Mouse (Mus musculus): ENCODE results near the gene Rin2. TPM values are rescaled to one million over a fixed set of nuclear protein-coding genes. Genes with fewer than 3 reads are reported as not detected.

The Rin2 gene
- total and polyA plus RNA-seq, 2 experiments from 2014 or later, result 13.1 to 16.8 TPM

- H3K36me3 ChIP-seq (replicated peaks; ENCODE audit: control insufficient read depth, insufficient read depth, low read length), result peaks cover 25% of the 10 kb centered on the region
- no peak for DNase-seq (ENCODE audit: low spot score)
- 66% methylated on average over 9 of the region's 9 CpGs for WGBS
- H3K4me2 ChIP-seq (ENCODE audit: low read depth, low read length), result no peak overlapping the region
- ATAC-seq (ENCODE audit: insufficient read depth, low read depth), result no peak
- no peak overlapping the region for H3K9ac ChIP-seq (replicated peaks; ENCODE audit: low read depth, low read length)
- peaks cover 23% of the 10 kb centered on the region for H3K4me1 ChIP-seq (ENCODE audit: control insufficient read depth, insufficient read depth)
- no peak overlapping the region for H3K27ac ChIP-seq (ENCODE audit: low read depth)
- no peaks in the 10 kb centered on the region for H3K27me3 ChIP-seq (ENCODE audit: control insufficient read depth, insufficient read depth, low read length)
- H3K4me3 ChIP-seq (ENCODE audit: low read depth, low read length), result no peak overlapping the region
- no peak for TF ChIP-seq EP300 (IDR thresholded peaks at IDR 0.05; ENCODE audit: low read depth)
- TF ChIP-seq CTCF (IDR thresholded peaks at IDR 0.05; ENCODE audit: low read depth), result no peak
- H3K9me3 ChIP-seq (replicated peaks; ENCODE audit: control insufficient read depth, low read length), result no peaks in the 10 kb centered on the region
These were observed 180.8 kb downstream of the Rin2 start for GRCm38 (mm10) chr2:145855831-145856230.

DNA sequence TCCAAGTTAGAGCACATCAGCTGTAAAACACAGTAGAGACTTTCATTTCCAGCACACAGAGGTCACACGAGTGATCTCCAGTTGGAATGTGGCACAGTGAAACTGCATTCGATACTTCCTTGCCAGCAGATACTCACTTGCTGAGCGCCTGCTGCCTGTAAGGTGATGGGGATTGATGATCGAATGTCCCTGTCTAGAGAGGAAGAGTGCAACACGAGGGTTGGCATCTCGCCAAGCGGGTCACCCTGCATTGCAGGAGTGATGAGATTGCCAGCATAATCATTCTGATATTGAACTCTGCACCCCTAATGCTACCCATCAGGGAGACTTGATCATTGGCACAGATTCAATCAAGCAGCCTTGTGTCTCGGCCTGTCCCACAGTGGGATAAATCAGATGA is 182.8 kb downstream of the Rin2 start:
- no peak overlapping the region for H3K27ac ChIP-seq (ENCODE audit: low read depth)
- no peak for DNase-seq (ENCODE audit: low spot score)
- TF ChIP-seq EP300 (IDR thresholded peaks at IDR 0.05; ENCODE audit: low read depth) (no peak), CTCF (IDR thresholded peaks at IDR 0.05; ENCODE audit: low read depth) (no peak)
- H3K4me1 ChIP-seq (ENCODE audit: control insufficient read depth, insufficient read depth), result peaks cover 22% of the 10 kb centered on the region
- ATAC-seq (ENCODE audit: insufficient read depth, low read depth), result no peak
- H3K36me3 ChIP-seq (replicated peaks; ENCODE audit: control insufficient read depth, insufficient read depth, low read length), result 0 out of 2 replicates have a peak, but pooled peaks cover 8% of the 10 kb centered on the region
- WGBS, result 46% methylated on average over 8 of the region's 8 CpGs
- H3K4me3 ChIP-seq (ENCODE audit: low read depth, low read length), result no peak overlapping the region
- H3K4me2 ChIP-seq (ENCODE audit: low read depth, low read length), result no peak overlapping the region
- no peak overlapping the region for H3K9ac ChIP-seq (replicated peaks; ENCODE audit: low read depth, low read length)
- H3K9me3 ChIP-seq (replicated peaks; ENCODE audit: control insufficient read depth, low read length), result no peaks in the 10 kb centered on the region
- H3K27me3 ChIP-seq (ENCODE audit: control insufficient read depth, insufficient read depth, low read length), result no peaks in the 10 kb centered on the region

DNA sequence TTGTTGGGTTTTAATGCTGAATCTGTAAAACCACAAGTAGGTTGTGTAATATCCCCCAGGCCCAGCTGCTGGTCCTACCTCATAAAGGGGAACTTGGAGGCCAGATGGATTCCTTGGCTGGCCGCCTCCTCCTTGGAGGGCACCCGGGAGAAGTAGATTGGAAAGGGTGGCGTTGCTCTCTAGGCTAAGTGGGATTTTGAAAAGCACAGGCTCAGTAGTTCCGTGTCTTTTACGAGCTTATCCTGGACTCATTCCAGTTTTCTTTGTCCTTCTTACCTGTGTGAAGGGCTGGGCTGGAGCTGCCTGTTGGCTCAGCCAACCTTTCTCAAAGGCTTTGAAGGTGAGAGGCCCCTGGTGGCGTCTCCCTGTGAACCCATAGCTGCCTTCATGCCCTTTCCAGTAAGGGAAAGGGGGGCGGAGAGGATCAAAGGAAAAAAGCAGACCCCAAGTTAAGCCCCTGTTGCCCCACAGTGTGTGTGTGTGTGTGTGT is 184.5 kb downstream of the Rin2 start:
- Histone ChIP-seq H3K27ac (ENCODE audit: low read depth) (peak overlapping the region; percentile 95), H3K9ac (replicated peaks; ENCODE audit: low read depth, low read length) (peak overlapping the region; percentile 71; the same call in 1 of the 2 replicates), H3K27me3 (ENCODE audit: control insufficient read depth, insufficient read depth, low read length) (no peaks in the 10 kb centered on the region), H3K4me1 (ENCODE audit: control insufficient read depth, insufficient read depth) (peaks cover 27% of the 10 kb centered on the region), H3K4me2 (ENCODE audit: low read depth, low read length) (peak overlapping the region; percentile 85), H3K4me3 (ENCODE audit: low read depth, low read length) (peak overlapping the region; percentile 62), H3K36me3 (replicated peaks; ENCODE audit: control insufficient read depth, insufficient read depth, low read length) (0 out of 2 replicates have a peak, but pooled peaks cover 4% of the 10 kb centered on the region), H3K9me3 (replicated peaks; ENCODE audit: control insufficient read depth, low read length) (no peaks in the 10 kb centered on the region)
- 47% methylated on average over 7 of the region's 7 CpGs for WGBS
- TF ChIP-seq EP300 (IDR thresholded peaks at IDR 0.05; ENCODE audit: low read depth) (no peak), CTCF (IDR thresholded peaks at IDR 0.05; ENCODE audit: low read depth) (no peak)
- ATAC-seq (ENCODE audit: insufficient read depth, low read depth), result no peak
- DNase-seq (ENCODE audit: low spot score), result peak; percentile 37

DNA sequence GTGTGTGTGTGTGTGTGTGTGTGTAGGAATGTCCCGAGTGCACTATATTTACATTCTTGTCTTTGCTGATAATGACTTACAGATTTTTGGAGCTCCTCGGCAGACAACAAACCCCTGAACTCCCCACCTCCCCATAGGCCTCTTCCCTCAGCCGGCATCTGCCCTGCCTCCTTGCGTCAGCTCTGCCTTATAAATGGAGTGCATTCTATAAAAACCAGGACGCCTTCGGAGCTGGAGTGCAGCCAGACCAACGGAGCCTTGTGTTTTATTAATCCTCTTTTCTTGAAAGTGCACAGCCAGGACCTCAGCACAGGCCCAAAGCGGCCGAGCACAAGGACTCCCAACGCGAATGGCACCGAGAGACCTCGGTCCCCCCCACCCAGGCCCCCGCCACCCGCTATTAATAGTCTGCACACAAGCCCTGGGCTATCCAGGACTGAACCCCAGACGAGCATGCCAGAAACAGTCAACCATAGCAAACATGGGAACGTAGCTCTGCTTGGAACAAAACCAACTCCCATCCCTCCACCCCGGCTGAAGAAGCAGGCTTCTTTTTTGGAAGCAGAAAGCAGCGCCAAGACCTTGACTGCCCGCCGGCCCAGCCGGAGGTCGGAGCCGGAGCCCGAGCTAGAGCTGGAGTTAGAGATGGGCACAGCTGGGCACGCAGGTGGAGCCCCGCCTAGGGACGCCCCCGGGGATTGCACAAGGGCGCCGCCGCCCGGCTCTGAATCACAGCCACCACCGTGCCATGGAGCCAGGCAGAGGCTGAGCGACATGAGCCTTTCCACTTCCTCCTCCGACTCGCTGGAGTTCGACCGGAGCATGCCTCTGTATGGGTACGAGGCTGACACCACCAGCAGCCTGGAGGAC is 185.2 kb downstream of the Rin2 start:
- WGBS, result 9% methylated on average over 40 of the region's 40 CpGs
- Histone ChIP-seq H3K4me2 (ENCODE audit: low read depth, low read length) (peak overlapping the region; percentile 85), H3K4me3 (ENCODE audit: low read depth, low read length) (peak overlapping the region; percentile 62), H3K36me3 (replicated peaks; ENCODE audit: control insufficient read depth, insufficient read depth, low read length) (0 out of 2 replicates have a peak, but pooled peaks cover 4% of the 10 kb centered on the region), H3K27ac (ENCODE audit: low read depth) (peak overlapping the region; percentile 95), H3K27me3 (ENCODE audit: control insufficient read depth, insufficient read depth, low read length) (no peaks in the 10 kb centered on the region), H3K9ac (replicated peaks; ENCODE audit: low read depth, low read length) (peak overlapping the region; percentile 71), H3K4me1 (ENCODE audit: control insufficient read depth, insufficient read depth) (peaks cover 27% of the 10 kb centered on the region), H3K9me3 (replicated peaks; ENCODE audit: control insufficient read depth, low read length) (no peaks in the 10 kb centered on the region)
- DNase-seq (ENCODE audit: low spot score) (peak; percentile 74), ATAC-seq (ENCODE audit: insufficient read depth, low read depth) (peak; percentile 87)
- TF ChIP-seq CTCF (IDR thresholded peaks at IDR 0.05; ENCODE audit: low read depth), result peak; percentile 38
- 0 out of 2 replicates have a peak, but pooled peaks have one; percentile 26 for TF ChIP-seq EP300 (IDR thresholded peaks at IDR 0.05; ENCODE audit: low read depth)

DNA sequence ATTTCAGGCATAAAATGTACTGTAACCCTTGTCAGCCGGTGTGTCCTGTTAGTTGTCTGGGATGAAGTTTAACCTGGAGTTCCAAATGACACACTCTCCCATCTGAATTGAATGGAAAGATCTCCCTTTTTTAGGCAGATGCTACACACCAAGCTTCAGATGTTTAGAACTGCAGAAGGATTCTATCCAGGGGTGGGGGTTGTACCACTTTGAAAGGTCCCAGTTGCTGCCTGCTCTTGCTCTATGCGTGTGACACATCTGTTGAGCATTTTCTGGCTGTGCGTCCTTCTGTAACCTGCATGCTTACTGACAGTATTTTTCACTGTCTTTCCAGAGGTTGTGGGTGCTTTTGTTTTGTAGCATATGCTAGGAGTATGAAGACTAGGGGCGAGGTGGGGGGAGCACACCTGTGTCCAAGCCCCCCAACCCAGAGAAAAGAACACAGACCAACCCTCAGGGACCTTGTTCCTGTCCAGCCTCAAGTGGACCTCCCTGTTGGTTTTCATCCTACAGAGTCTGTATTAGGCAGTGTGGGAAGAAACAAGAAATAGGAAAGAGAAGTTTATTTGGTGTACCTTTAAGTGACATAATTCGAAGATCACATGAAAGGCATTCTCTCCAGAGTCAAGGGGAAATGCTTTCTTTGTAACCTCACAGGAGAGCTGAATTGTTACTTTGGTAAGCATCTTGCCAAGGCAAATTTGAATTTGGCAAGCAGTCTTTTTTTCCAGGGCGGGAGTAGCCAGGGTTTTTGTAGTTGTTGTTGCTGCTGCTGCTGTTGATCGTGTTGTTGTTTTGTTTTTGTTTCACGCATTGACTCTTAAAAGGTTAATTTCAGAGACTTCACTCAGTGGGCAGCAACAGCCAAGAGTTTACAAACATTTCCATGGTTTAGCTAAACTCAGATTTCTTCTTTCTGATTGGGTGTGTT is 186.4 kb downstream of the Rin2 start:
- Histone ChIP-seq H3K9me3 (replicated peaks; ENCODE audit: control insufficient read depth, low read length) (no peaks in the 10 kb centered on the region), H3K4me1 (ENCODE audit: control insufficient read depth, insufficient read depth) (peaks cover 27% of the 10 kb centered on the region), H3K27ac (ENCODE audit: low read depth) (peak overlapping the region; percentile 95), H3K4me2 (ENCODE audit: low read depth, low read length) (peak overlapping the region; percentile 85), H3K9ac (replicated peaks; ENCODE audit: low read depth, low read length) (peak overlapping the region; percentile 71), H3K36me3 (replicated peaks; ENCODE audit: control insufficient read depth, insufficient read depth, low read length) (0 out of 2 replicates have a peak, but pooled peaks cover 10% of the 10 kb centered on the region), H3K4me3 (ENCODE audit: low read depth, low read length) (peak overlapping the region; percentile 62), H3K27me3 (ENCODE audit: control insufficient read depth, insufficient read depth, low read length) (no peaks in the 10 kb centered on the region)
- DNase-seq (ENCODE audit: low spot score) (peak; percentile 40), ATAC-seq (ENCODE audit: insufficient read depth, low read depth) (no peak)
- TF ChIP-seq EP300 (IDR thresholded peaks at IDR 0.05; ENCODE audit: low read depth) (no peak; the same call in 1 of the 2 replicates), CTCF (IDR thresholded peaks at IDR 0.05; ENCODE audit: low read depth) (no peak)
- 34% methylated on average over 8 of the region's 8 CpGs for WGBS
